8 mouse cellular contexts compared by ENCODE assay signal in genomic region chr9:24503858-24504219, GRCm38 (mm10). TPM values are rescaled to one million over a fixed set of nuclear protein-coding genes. Genes with fewer than 3 reads are reported as not detected.
DNase-seq lines count a peak whose midpoint lies in the region; ATAC-seq and TF ChIP-seq lines count a peak whose summit lies in the region.

No protein-coding gene starts in this region.

- 11% methylated on average over 5 of the region's 5 CpGs for WGBS in embryonic facial prominence, embryonic 11.5 days
- 30% methylated on average over 5 of the region's 5 CpGs for WGBS in hindbrain, embryonic 10.5 days

- no peaks in the 10 kb centered on the region for H3K36me3 ChIP-seq in embryonic facial prominence, embryonic 11.5 days (replicated peaks; ENCODE audit: control insufficient read depth, insufficient read depth, low read depth, low read length)
- no peaks in the 10 kb centered on the region for H3K36me3 ChIP-seq in hindbrain, embryonic 10.5 days

- intact Hi-C loops in left cerebral cortex, adult 2 months (cut with DNase I) = loop anchor here (2.0 to 10.0 kb wide), 7 partner anchors 159 to 1279 kb away; partner anchors contain the start of gene Bmper
- intact Hi-C loops in left cerebral cortex, postnatal 4 days (cut with DNase I) = no loop called here

- H3K4me2 ChIP-seq in embryonic facial prominence, embryonic 11.5 days (ENCODE audit: low read depth, low read length) = peak overlapping the region; percentile 46

- TF ChIP-seq CTCF in left cerebral cortex, adult 2 months (IDR thresholded peaks at IDR 0.05) = no peak

- DNase-seq in left cerebral cortex, adult 2 months (ENCODE audit: extremely low spot score in 1 of 2, low spot score in 2 of 2) = no peak
- DNase-seq in left cerebral cortex, postnatal 4 days = no peak
- peak; percentile 45 for DNase-seq in embryonic facial prominence, embryonic 11.5 days (ENCODE audit: low spot score)
- no peak for DNase-seq in hindbrain, embryonic 10.5 days (ENCODE audit: low spot score)
- DNase-seq in lung, postnatal 10 days = peak; percentile 25
- no peak for DNase-seq in thymus, postnatal 10 days (ENCODE audit: low spot score in 2 of 2)
- DNase-seq in right cerebral cortex, adult 18-20 months = no peak

- H3K4me1 ChIP-seq in embryonic facial prominence, embryonic 11.5 days (ENCODE audit: control insufficient read depth, insufficient read depth, low read length) = no peaks in the 10 kb centered on the region; the same call in 1 of the 2 replicates
- peaks cover 32% of the 10 kb centered on the region for H3K4me1 ChIP-seq in hindbrain, embryonic 10.5 days (replicated peaks)

- no peaks in the 10 kb centered on the region for H3K27me3 ChIP-seq in embryonic facial prominence, embryonic 11.5 days (ENCODE audit: control insufficient read depth, insufficient read depth, low read length)
- H3K27me3 ChIP-seq in hindbrain, embryonic 10.5 days (ENCODE audit: insufficient read depth, poor library complexity, severe bottlenecking) = no peaks in the 10 kb centered on the region

- H3K9ac ChIP-seq in embryonic facial prominence, embryonic 11.5 days (replicated peaks; ENCODE audit: low read length) = peak overlapping the region; percentile 82

- H3K9me3 ChIP-seq in embryonic facial prominence, embryonic 11.5 days (replicated peaks; ENCODE audit: control insufficient read depth, low read length) = no peaks in the 10 kb centered on the region
- no peaks in the 10 kb centered on the region for H3K9me3 ChIP-seq in hindbrain, embryonic 10.5 days

- H3K27ac ChIP-seq in left cerebral cortex, adult 2 months = peak overlapping the region; percentile 82
- no peak overlapping the region for H3K27ac ChIP-seq in embryonic facial prominence, embryonic 11.5 days (replicated peaks; ENCODE audit: low read depth, low read length)
- peak overlapping the region; percentile 95; the same call in 1 of the 2 replicates for H3K27ac ChIP-seq in hindbrain, embryonic 10.5 days

- H3K4me3 ChIP-seq in left cerebral cortex, adult 2 months = peak overlapping the region; percentile 77
- H3K4me3 ChIP-seq in embryonic facial prominence, embryonic 11.5 days (ENCODE audit: low read depth, low read length) = peak overlapping the region; percentile 73
- peak overlapping the region; percentile 73 for H3K4me3 ChIP-seq in hindbrain, embryonic 10.5 days

- no peak for ATAC-seq in embryonic facial prominence, embryonic 11.5 days (replicated peaks; ENCODE audit: insufficient number of reproducible peaks, low FRiP score, low TSS enrichment, low read depth)
- no peak for ATAC-seq in activated CD4-positive, CD25-positive, alpha-beta regulatory T cell, adult 4 months

RNA-seq across cellular contexts. Expression of gene Dpy19l1, which starts 0.9 kb away (rescaled TPM):
- total RNA-seq in left cerebral cortex, adult 2 months (2021) = 10 to 100 TPM; 74.8 to 79.6 TPM
- total RNA-seq in left cerebral cortex, postnatal 4 days (2021) = 10 to 100 TPM; 34.2 to 38.4 TPM
- 15.6 and 23.4 TPM in 2 replicates for polyA plus RNA-seq in embryonic facial prominence, embryonic 11.5 days (2014; fragmentation: Nextera tagmentation; extraction: Ambion mirVana)
- polyA plus RNA-seq in hindbrain, embryonic 10.5 days (2016; fragmentation: Nextera tagmentation; extraction: Ambion mirVana) = 4.9 and 9.2 TPM in 2 replicates
- 1 to 10 TPM; 4.5 to 9.2 TPM for polyA plus RNA-seq in activated CD4-positive, CD25-positive, alpha-beta regulatory T cell, adult 4 months (2017; shearing (Covaris generic))

Comparison
In these comparisons a context has a peak if more than half of its experiments do, and no peak if none do; other contexts are left out.
1. DNase-seq: peak in embryonic facial prominence, embryonic 11.5 days (single experiment) and lung, postnatal 10 days (single experiment); none in left cerebral cortex, adult 2 months (0 of 2), left cerebral cortex, postnatal 4 days (single experiment), hindbrain, embryonic 10.5 days (single experiment), thymus, postnatal 10 days (0 of 2) and right cerebral cortex, adult 18-20 months (single experiment).
2. Peak in every context shown above with its lines, with median percentiles within 50 percentile points of each other: H3K4me3 ChIP-seq.